Mouse (Mus musculus): ENCODE results near the gene Mterf1b. TPM values are rescaled to one million over a fixed set of nuclear protein-coding genes. Genes with fewer than 3 reads are reported as not detected.

Mterf1b gene
- 3.4 TPM for polyA plus RNA-seq (2017; shearing (Covaris generic))

GRCm38 (mm10) chr5:4191671-4192480, at the start of gene Mterf1b:
Mterf1b (plus strand) TSS chr5:4192367.

Other genes with a start within 250 kb of the Mterf1b start
- 54.2 TPM for gene Cyp51, start 87.6 kb upstream of the Mterf1b start, polyA plus RNA-seq (2017; shearing (Covaris generic))

All from effector memory CD4-positive, alpha-beta T cell, adult 7 months (primary cell).